Mouse (Mus musculus) heart, embryonic 12.5 days (tissue): ENCODE data around the gene Gm49337. TPM values are rescaled to one million over a fixed set of nuclear protein-coding genes. Genes with fewer than 3 reads are reported as not detected.
"Not testable (repeated sequence)": the region's sequence is repeated elsewhere in the genome, so short reads cannot be mapped to it uniquely, and the experiment has no call there.

Source experiments
- ATAC-seq: fragments of 200-750 bp; cut with Nextera tagmentation; 2 replicates; pipeline ENCODE4 v1.8.0; 2017; ENCODE audit warnings: moderate TSS enrichment, moderate library complexity; ENCODE audit not compliant: insufficient number of reproducible peaks, low FRiP score
- H3K27ac ChIP-seq: fragments of 300-500 bp; sonication (generic); 2 replicates; pipeline ENCODE4 v1.5.1; 2016; ENCODE audit warnings: mild to moderate bottlenecking, moderate library complexity; ENCODE audit not compliant: poor library complexity, severe bottlenecking
- H3K27me3 ChIP-seq: fragments of 300-500 bp; sonication (generic); replicated peaks from 2 replicates; pipeline ENCODE4 v1.6.1; 2016; ENCODE audit warnings: mild to moderate bottlenecking, moderate library complexity
- H3K36me3 ChIP-seq: fragments of 300-500 bp; sonication (generic); 2 replicates; pipeline ENCODE4 v1.6.1; 2016; ENCODE audit warnings: mild to moderate bottlenecking, moderate library complexity
- H3K4me1 ChIP-seq: fragments of 300-500 bp; sonication (generic); replicated peaks from 2 replicates; pipeline ENCODE4 v1.6.1; 2016; ENCODE audit warnings: mild to moderate bottlenecking
- H3K4me2 ChIP-seq: fragments of 300-500 bp; sonication (generic); 2 replicates; pipeline ENCODE4 v1.6.1; 2016; ENCODE audit warnings: mild to moderate bottlenecking, moderate library complexity
- H3K4me3 ChIP-seq: fragments of 300-500 bp; sonication (generic); 2 replicates; pipeline ENCODE4 v1.5.1; 2016; ENCODE audit warnings: mild to moderate bottlenecking
- H3K9ac ChIP-seq: fragments of 300-500 bp; sonication (generic); 2 replicates; pipeline ENCODE4 v1.6.1; 2016; ENCODE audit warnings: mild to moderate bottlenecking, moderate library complexity
- H3K9me3 ChIP-seq: fragments of 300-500 bp; sonication (generic); replicated peaks from 2 replicates; pipeline ENCODE4 v1.6.1; 2016; ENCODE audit warnings: mild to moderate bottlenecking, moderate library complexity
- WGBS: fragments of 180-500 bp; shearing (Covaris S2); methylation state at CpG from one replicate; pipeline ENCODE4 v1.1.7; 2016; 5-methylcytosine and 5-hydroxymethylcytosine counted together
- polyA plus RNA-seq: library from polyadenylated mRNA; unstranded; fragments of >200 nt; fragmentation: Nextera tagmentation; extraction: Ambion mirVana; gene quantifications from 2 replicates; pipeline ENCODE4 v1.2.1, GENCODE M21; 2016

Gene Gm49337
- polyA plus RNA-seq, 1 experiment from 2014 or later: not detected

GRCm38 (mm10) chr4:116217046-116217445 lies 43.9 kb downstream of the Gm49337 start:
- no peak overlapping the region for H3K4me3 ChIP-seq
- H3K9ac ChIP-seq: no peak overlapping the region
- no peak for ATAC-seq
- whole genome bisulfite sequencing: 28% methylated on average over 2 of the region's 2 CpGs
- H3K4me2 ChIP-seq: no peak overlapping the region
- peaks cover 16% of the 10 kb centered on the region for H3K4me1 ChIP-seq
- H3K27ac ChIP-seq: no peak overlapping the region
- H3K27me3 ChIP-seq: no peaks in the 10 kb centered on the region
- H3K9me3 ChIP-seq: 0 out of 2 replicates have a peak, but pooled peaks cover 4% of the 10 kb centered on the region
- H3K36me3 ChIP-seq: no peaks in the 10 kb centered on the region

GRCm38 (mm10) chr4:116217661-116218060 lies 44.5 kb downstream of the Gm49337 start:
- 77% methylated on average over 1 of the region's 1 CpGs for WGBS

DNA sequence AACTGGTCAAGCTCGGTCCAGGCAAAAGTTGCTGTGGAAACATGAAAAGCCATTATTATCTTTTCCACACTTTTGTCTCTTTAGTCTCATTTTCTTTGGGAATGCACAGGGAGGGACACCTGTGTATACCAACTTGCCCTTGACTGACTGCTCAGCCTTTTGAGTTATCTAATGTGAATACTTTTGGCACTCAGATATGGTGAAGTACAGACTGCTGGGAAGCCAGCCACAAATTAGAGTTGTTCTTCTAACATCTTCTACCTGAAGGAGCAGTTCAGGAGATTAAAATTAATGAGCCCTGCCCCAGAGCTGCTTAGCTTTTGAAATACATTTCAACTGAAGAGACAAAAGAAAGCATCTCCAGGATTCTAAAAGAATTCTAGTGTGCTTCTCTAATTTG lies 45.9 kb downstream of the Gm49337 start:
- Histone ChIP-seq H3K9me3 (0 out of 2 replicates have a peak, but pooled peaks cover 4% of the 10 kb centered on the region), H3K27me3 (no peaks in the 10 kb centered on the region), H3K4me2 (no peak overlapping the region), H3K4me1 (peaks cover 16% of the 10 kb centered on the region), H3K4me3 (no peak overlapping the region), H3K9ac (no peak overlapping the region), H3K27ac (no peak overlapping the region), H3K36me3 (no peaks in the 10 kb centered on the region)
- 90% methylated on average over 1 of the region's 1 CpGs for WGBS
- no peak for ATAC-seq

More at GRCm38 (mm10) chr4:116217661-116218060, 44.5 kb downstream of the Gm49337 start:
- H3K27ac ChIP-seq, ATAC-seq, H3K9ac ChIP-seq, H3K4me3 ChIP-seq, H3K4me2 ChIP-seq, H3K36me3 ChIP-seq, H3K9me3 ChIP-seq, H3K27me3 ChIP-seq: not testable (repeated sequence)
- H3K4me1 ChIP-seq: peaks cover 16% of the 10 kb centered on the region

DNA sequence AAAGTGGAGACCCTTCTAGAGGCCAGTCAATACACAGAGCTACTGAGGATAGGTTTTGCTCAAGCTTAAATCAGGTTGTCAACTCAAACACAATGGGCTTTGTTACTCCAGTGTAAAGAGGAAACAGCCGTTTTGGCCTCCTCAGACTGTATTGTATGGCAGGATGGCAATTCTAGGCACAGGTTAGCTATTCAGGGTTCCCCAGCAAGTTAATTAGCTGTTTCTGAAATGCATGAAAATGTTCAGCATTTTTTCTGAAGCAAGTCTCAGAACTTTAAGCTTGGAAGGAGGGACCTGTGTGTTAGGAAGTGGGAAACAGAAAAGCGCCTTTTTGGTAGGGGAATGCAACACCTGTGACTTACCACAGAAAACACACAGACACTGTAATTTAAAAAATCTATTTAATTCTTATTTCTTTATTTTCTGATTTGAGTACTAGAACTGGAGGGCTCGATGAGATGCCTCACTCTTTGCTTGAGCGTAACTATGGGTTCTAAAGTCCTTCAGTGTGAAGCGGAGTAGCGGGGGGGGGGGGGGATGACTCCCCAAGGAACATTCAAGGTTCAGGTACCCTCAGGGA lies 47.0 kb downstream of the Gm49337 start:
- H3K9me3 ChIP-seq: 0 out of 2 replicates have a peak, but pooled peaks cover 4% of the 10 kb centered on the region
- H3K27me3 ChIP-seq: no peaks in the 10 kb centered on the region
- ATAC-seq: no peak
- peak overlapping the region; percentile 71 for H3K4me3 ChIP-seq
- H3K9ac ChIP-seq: peak overlapping the region; percentile 92
- H3K4me1 ChIP-seq: peaks cover 16% of the 10 kb centered on the region
- H3K36me3 ChIP-seq: no peaks in the 10 kb centered on the region
- peak overlapping the region; percentile 99 for H3K27ac ChIP-seq
- 12% methylated on average over 6 of the region's 6 CpGs for WGBS
- peak overlapping the region; percentile 76 for H3K4me2 ChIP-seq

DNA sequence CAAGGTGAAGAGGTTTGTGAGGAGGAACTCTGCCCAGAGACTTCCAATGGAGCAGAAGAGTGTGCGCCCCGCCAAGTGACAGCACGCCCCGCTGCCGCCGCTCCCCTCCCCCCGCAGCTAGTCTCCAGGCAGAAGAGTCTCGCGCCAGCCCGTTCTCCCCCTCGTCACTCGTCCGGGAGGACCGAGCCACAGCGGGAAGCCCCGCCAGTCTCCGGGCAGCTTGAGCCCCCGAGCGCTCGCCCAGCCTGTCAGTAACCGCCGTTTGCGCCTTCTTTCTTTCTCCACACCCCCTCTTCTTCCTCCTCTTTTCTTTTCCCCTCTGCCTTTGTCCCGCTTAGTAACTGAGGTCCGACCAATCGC lies 47.6 kb downstream of the Gm49337 start:
- no peaks in the 10 kb centered on the region for H3K36me3 ChIP-seq
- H3K9ac ChIP-seq: peak overlapping the region; percentile 92
- no peaks in the 10 kb centered on the region for H3K9me3 ChIP-seq
- under 1% methylated on average over 26 of the region's 26 CpGs for WGBS
- H3K4me3 ChIP-seq: peak overlapping the region; percentile 71
- H3K4me2 ChIP-seq: peak overlapping the region; percentile 76
- peaks cover 16% of the 10 kb centered on the region for H3K4me1 ChIP-seq
- peak overlapping the region; percentile 99 for H3K27ac ChIP-seq
- H3K27me3 ChIP-seq: no peaks in the 10 kb centered on the region
- peak; percentile 60 for ATAC-seq

DNA sequence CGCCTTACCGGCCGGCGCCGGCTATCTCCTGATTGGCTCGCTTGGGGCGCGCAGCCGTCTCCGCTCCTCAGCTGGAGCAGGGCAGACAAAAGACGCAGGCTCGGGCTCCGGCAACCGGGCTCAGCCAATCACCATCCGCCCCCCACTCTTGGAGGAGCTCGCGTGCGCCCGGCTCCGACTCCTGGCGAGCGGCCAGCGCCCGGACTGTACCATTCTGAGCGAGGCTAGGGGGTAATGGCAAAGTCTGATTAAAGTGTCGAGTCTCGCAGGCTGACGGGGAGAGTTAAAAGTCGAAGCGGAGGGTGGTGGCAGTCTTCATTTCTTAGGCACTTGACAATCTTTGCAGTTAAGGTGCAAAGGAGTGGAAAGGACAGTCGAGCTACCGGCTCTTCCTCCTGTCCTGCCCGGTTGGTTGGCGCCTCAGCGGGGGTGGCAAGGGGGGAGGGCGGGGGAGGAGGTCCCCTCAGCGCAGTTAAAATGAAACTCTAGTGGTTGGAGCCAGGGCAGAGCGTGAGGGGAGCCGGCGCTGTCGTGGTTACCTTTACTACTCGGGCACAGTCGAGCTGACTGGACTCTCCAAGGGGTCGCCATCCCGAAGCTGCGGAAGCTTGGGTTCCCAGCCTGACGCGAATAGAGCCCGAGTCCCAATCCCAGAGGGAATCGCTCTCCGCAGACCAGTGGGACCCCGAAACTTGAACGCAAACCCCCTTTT lies 48.1 kb downstream of the Gm49337 start, which contains the start of gene Pik3r3:
Gene Pik3r3 (plus strand): TSS at position 479 of the 712 bp plus-strand sequence.
- under 1% methylated on average over 52 of the region's 53 CpGs for WGBS
- peak; percentile 100 for ATAC-seq
- peak within 1 kb of the TSS; percentile 92 for H3K9ac ChIP-seq

GRCm38 (mm10) chr4:116221996-116222842 lies 49.0 kb downstream of the Gm49337 start:
- Histone ChIP-seq H3K4me1 (peaks cover 8% of the 10 kb centered on the region), H3K36me3 (no peaks in the 10 kb centered on the region), H3K27me3 (no peaks in the 10 kb centered on the region), H3K9ac (peak overlapping the region; percentile 87), H3K27ac (peak overlapping the region; percentile 99), H3K4me3 (peak overlapping the region; percentile 71), H3K4me2 (peak overlapping the region; percentile 76), H3K9me3 (no peaks in the 10 kb centered on the region)
- ATAC-seq: no peak
- WGBS: under 1% methylated on average over 23 of the region's 23 CpGs

More for the DNA sequence above, 48.1 kb downstream of the Gm49337 start, which contains the start of gene Pik3r3:
- no peaks in the 10 kb centered on the region for H3K9me3 ChIP-seq
- no peaks in the 10 kb centered on the region for H3K27me3 ChIP-seq
- H3K36me3 ChIP-seq: no peaks in the 10 kb centered on the region
- peaks cover 14% of the 10 kb centered on the region for H3K4me1 ChIP-seq
- peak within 1 kb of the TSS; percentile 99 for H3K27ac ChIP-seq
- H3K4me2 ChIP-seq: peak within 1 kb of the TSS; percentile 76
- peak within 1 kb of the TSS; percentile 71 for H3K4me3 ChIP-seq

DNA sequence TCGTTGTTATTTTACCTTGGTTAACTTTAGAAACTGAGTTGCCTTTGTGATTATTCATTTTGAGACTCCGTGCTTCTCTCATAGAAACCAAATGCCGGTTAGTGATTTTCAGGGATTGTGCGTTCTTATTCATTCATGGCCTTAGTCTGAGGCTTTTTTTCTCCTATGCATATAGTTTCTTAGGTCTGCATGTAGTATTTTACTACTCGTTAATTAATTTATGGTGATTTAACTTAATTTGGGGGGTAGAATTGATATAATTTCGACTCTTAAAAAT lies 49.6 kb downstream of the Gm49337 start:
- no peak for ATAC-seq

DNA sequence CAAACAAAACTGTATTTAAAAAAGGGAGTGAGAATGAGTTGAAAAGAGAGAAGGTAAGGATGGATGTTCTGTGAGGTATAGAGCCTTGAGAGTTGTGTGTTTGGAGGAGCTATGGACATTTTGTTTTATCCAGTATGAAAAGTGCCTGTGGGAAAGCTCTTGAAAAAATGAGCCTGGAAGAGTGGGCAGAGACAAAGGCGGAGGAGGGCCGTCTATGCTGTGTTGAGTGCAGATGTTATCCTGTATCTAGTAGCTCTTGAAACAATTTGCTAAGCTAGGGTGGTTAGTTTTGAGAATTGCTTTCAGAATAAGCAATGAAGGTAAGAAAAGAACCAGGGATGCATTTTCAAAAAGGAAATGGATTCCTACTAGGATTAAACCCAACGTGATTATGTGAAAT lies 70.2 kb downstream of the Gm49337 start:
- Histone ChIP-seq H3K4me1 (no peaks in the 10 kb centered on the region), H3K9me3 (no peaks in the 10 kb centered on the region), H3K27me3 (no peaks in the 10 kb centered on the region), H3K4me2 (no peak overlapping the region), H3K36me3 (peaks cover 11% of the 10 kb centered on the region), H3K27ac (no peak overlapping the region), H3K4me3 (no peak overlapping the region), H3K9ac (no peak overlapping the region)
- no peak for ATAC-seq
- WGBS: 70% methylated on average over 3 of the region's 3 CpGs

More for the DNA sequence above, 49.6 kb downstream of the Gm49337 start:
- WGBS: 7% methylated on average over 6 of the region's 6 CpGs
- Histone ChIP-seq H3K9me3 (no peaks in the 10 kb centered on the region), H3K27ac (peak overlapping the region; percentile 99; the same call in 1 of the 2 replicates), H3K4me3 (peak overlapping the region; percentile 71), H3K4me2 (peak overlapping the region; percentile 76; the same call in 1 of the 2 replicates), H3K36me3 (no peaks in the 10 kb centered on the region), H3K27me3 (no peaks in the 10 kb centered on the region), H3K4me1 (peaks cover 8% of the 10 kb centered on the region), H3K9ac (peak overlapping the region; percentile 87)

- Histone ChIP-seq H3K27me3 (no peaks in the 10 kb centered on the region), H3K4me3 (no peak overlapping the region), H3K27ac (no peak overlapping the region), H3K4me2 (no peak overlapping the region), H3K4me1 (no peaks in the 10 kb centered on the region), H3K9me3 (no peaks in the 10 kb centered on the region), H3K36me3 (peaks cover 9% of the 10 kb centered on the region), H3K9ac (no peak overlapping the region)
- ATAC-seq: no peak
- WGBS: 65% methylated on average over 2 of the region's 2 CpGs
These were observed 71.1 kb downstream of the Gm49337 start for GRCm38 (mm10) chr4:116244240-116244639.

GRCm38 (mm10) chr4:116245926-116246325 lies 72.7 kb downstream of the Gm49337 start:
- H3K4me1 ChIP-seq, H3K9ac ChIP-seq, H3K4me3 ChIP-seq, H3K27me3 ChIP-seq, H3K27ac ChIP-seq, H3K36me3 ChIP-seq, H3K9me3 ChIP-seq, H3K4me2 ChIP-seq, ATAC-seq: not testable (repeated sequence)
- WGBS: 46% methylated on average over 3 of the region's 3 CpGs
